Mouse (Mus musculus) G1E-ER4 (cell line): ENCODE measurements around the gene Acsl1. TPM values are rescaled to one million over a fixed set of nuclear protein-coding genes. Genes with fewer than 3 reads are reported as not detected.

Experiments used
- GATA1 ChIP-seq: IDR thresholded peaks from one replicate; pipeline ENCODE4 v1.8.0; 2012; ENCODE audit warnings: low read length, inconsistent platforms
- polyA plus RNA-seq: library from polyadenylated mRNA; stranded (reverse); fragments of >175 nt; gene quantifications from 2 replicates; pipeline ENCODE4 v1.2.3, GENCODE M21; 2012

Gene Acsl1
- polyA plus RNA-seq, 1 experiment: 15.4 TPM

- no peak for TF ChIP-seq GATA1
These were observed 81.6 kb downstream of the Acsl1 start for GRCm38 (mm10) chr8:46552441-46552765.

- TF ChIP-seq GATA1: no peak
These were observed 88.6 kb downstream of the Acsl1 start for GRCm38 (mm10) chr8:46559428-46559827.

GRCm38 (mm10) chr8:46562333-46562732 is 91.5 kb downstream of the Acsl1 start:
- TF ChIP-seq GATA1: no peak

- TF ChIP-seq GATA1: no peak
These were observed 96.2 kb downstream of the Acsl1 start for GRCm38 (mm10) chr8:46566914-46567529.

GRCm38 (mm10) chr8:46567946-46568345 is 97.1 kb downstream of the Acsl1 start:
- TF ChIP-seq GATA1: no peak

GRCm38 (mm10) chr8:46568942-46569341 is 98.1 kb downstream of the Acsl1 start:
- TF ChIP-seq GATA1: no peak

GRCm38 (mm10) chr8:46569659-46570441 is 99.0 kb downstream of the Acsl1 start:
- TF ChIP-seq GATA1: no peak

- TF ChIP-seq GATA1: no peak
These were observed 99.8 kb downstream of the Acsl1 start for GRCm38 (mm10) chr8:46570673-46571072.

- TF ChIP-seq GATA1: no peak
These were observed 102.6 kb downstream of the Acsl1 start for GRCm38 (mm10) chr8:46573446-46573845.

GRCm38 (mm10) chr8:46573964-46574363 is 103.1 kb downstream of the Acsl1 start:
- TF ChIP-seq GATA1: no peak

- no peak for TF ChIP-seq GATA1
These were observed 108.0 kb downstream of the Acsl1 start for GRCm38 (mm10) chr8:46578794-46579193.

GRCm38 (mm10) chr8:46585576-46585975 is 114.7 kb downstream of the Acsl1 start:
- TF ChIP-seq GATA1: no peak

Other genes starting within 250 kb of the Acsl1 start
- gene Helt, start 176.4 kb upstream of the Acsl1 start, polyA plus RNA-seq: not detected in 2 replicates
- gene Cenpu, start 81.0 kb downstream of the Acsl1 start, polyA plus RNA-seq: 19.5 and 20.9 TPM in 2 replicates
- 0.58 and 0.86 TPM in 2 replicates for gene Primpol, start 146.2 kb downstream of the Acsl1 start, polyA plus RNA-seq
- gene Casp3, start 146.3 kb downstream of the Acsl1 start, polyA plus RNA-seq: 11.3 and 25.0 TPM in 2 replicates